Mouse (Mus musculus): ENCODE measurements around the gene Paxx. TPM values are rescaled to one million over a fixed set of nuclear protein-coding genes. Genes with fewer than 3 reads are reported as not detected.

The Paxx gene
- total and polyA plus RNA-seq, 3 experiments: 13.9 to 16.2 (median 15.1) TPM

- no peak for DNase-seq (ENCODE audit: extremely low read depth)
- H3K4me3 ChIP-seq (replicated peaks in 1 of 3; ENCODE audit: low read depth in 2 of 3, low read length in 2 of 3, poor library complexity in 1 of 3): no peak overlapping the region
- dilution Hi-C loops (cut with MboI; ENCODE audit: extremely low pct_ligation_motif_present, extremely low pct_unique_long_range_greater_than_20kb, low sequenced_read_pairs): no loop called here
- H3K36me3 ChIP-seq (replicated peaks in 1 of 2; ENCODE audit: control insufficient read depth in 1 of 2, insufficient read depth in 1 of 2, low read length in 1 of 2): peaks cover 15 to 61% of the 10 kb centered on the region in 2 experiments
- in situ Hi-C loops (cut with MboI; ENCODE audit: low pct_ligation_motif_present, low pct_unique_long_range_greater_than_20kb, low sequenced_read_pairs): loop anchor here (5.0 kb wide), 1 partner anchor 46 kb away; no protein-coding TSS in a partner anchor
- H3K4me1 ChIP-seq (ENCODE audit: control insufficient read depth in 1 of 2, insufficient read depth in 2 of 2): peaks cover 25 to 36% of the 10 kb centered on the region in 2 experiments
- H3K9ac ChIP-seq (ENCODE audit: insufficient read depth, low read depth): no peak overlapping the region
- H3K27ac ChIP-seq (ENCODE audit: insufficient read depth, low read depth): no peak overlapping the region
- no peaks in the 10 kb centered on the region for H3K9me3 ChIP-seq (replicated peaks; ENCODE audit: low read length)
- no peak for TF ChIP-seq SMC3 (IDR thresholded peaks at IDR 0.05; ENCODE audit: low read depth, low read length)
- TF ChIP-seq ZNF384 (IDR thresholded peaks at IDR 0.05; ENCODE audit: low read depth, low read length): no peak
- TF ChIP-seq ZMIZ1 (IDR thresholded peaks at IDR 0.05; ENCODE audit: low read depth, low read length): no peak
- TF ChIP-seq MXI1 (IDR thresholded peaks at IDR 0.05; ENCODE audit: low read depth, low read length): no peak
- TF ChIP-seq SIN3A (IDR thresholded peaks at IDR 0.05; ENCODE audit: low read length): no peak
- no peak for TF ChIP-seq JUND (conservative IDR thresholded peaks at IDR 0.05; ENCODE audit: low read depth, low read length)
- no peak for TF ChIP-seq MAFK (IDR thresholded peaks at IDR 0.05; ENCODE audit: insufficient replicate concordance, low read length)
- TF ChIP-seq ELF1 (IDR thresholded peaks at IDR 0.05; ENCODE audit: low read depth, low read length): no peak
- TF ChIP-seq HCFC1 (IDR thresholded peaks at IDR 0.05; ENCODE audit: low read depth, low read length): no peak
- TF ChIP-seq EP300 (IDR thresholded peaks at IDR 0.05; ENCODE audit: low read length): no peak
- TF ChIP-seq NRF1 (IDR thresholded peaks at IDR 0.05; ENCODE audit: low read depth, low read length): no peak
- no peak for TF ChIP-seq GABPA (IDR thresholded peaks at IDR 0.05; ENCODE audit: insufficient replicate concordance, low read depth, low read length)
- no peaks in the 10 kb centered on the region for H3K79me2 ChIP-seq (replicated peaks; ENCODE audit: control insufficient read depth, extremely low read depth, insufficient read depth, poor library complexity, severe bottlenecking)
- no peak overlapping the region for H3K4me2 ChIP-seq (ENCODE audit: insufficient read depth, low read depth, poor library complexity, severe bottlenecking)
- no peaks in the 10 kb centered on the region for H3K27me3 ChIP-seq (replicated peaks)
Observed at GRCm38 (mm10) chr2:25431308-25431855, 29.5 kb downstream of the Paxx start.

GRCm38 (mm10) chr2:25430395-25431233 is 30.3 kb downstream of the Paxx start:
- H3K36me3 ChIP-seq (replicated peaks in 1 of 2; ENCODE audit: control insufficient read depth in 1 of 2, insufficient read depth in 1 of 2, low read length in 1 of 2): peaks cover 12 to 53% of the 10 kb centered on the region in 2 experiments
- no peak for DNase-seq (ENCODE audit: extremely low read depth)
- no peaks in the 10 kb centered on the region for H3K9me3 ChIP-seq (replicated peaks; ENCODE audit: low read length)
- no peaks in the 10 kb centered on the region for H3K27me3 ChIP-seq (replicated peaks)
- no peaks in the 10 kb centered on the region for H3K79me2 ChIP-seq (replicated peaks; ENCODE audit: control insufficient read depth, extremely low read depth, insufficient read depth, poor library complexity, severe bottlenecking)
- H3K4me1 ChIP-seq (ENCODE audit: control insufficient read depth in 1 of 2, insufficient read depth in 2 of 2): peaks cover 27 to 44% of the 10 kb centered on the region in 2 experiments
- no peak overlapping the region for H3K27ac ChIP-seq (ENCODE audit: insufficient read depth, low read depth)
- no peak overlapping the region for H3K4me3 ChIP-seq (replicated peaks in 1 of 3; ENCODE audit: low read depth in 2 of 3, low read length in 2 of 3, poor library complexity in 1 of 3)
- H3K9ac ChIP-seq (ENCODE audit: insufficient read depth, low read depth): no peak overlapping the region
- H3K4me2 ChIP-seq (ENCODE audit: insufficient read depth, low read depth, poor library complexity, severe bottlenecking): no peak overlapping the region
- TF ChIP-seq MXI1 (IDR thresholded peaks at IDR 0.05; ENCODE audit: low read depth, low read length) (no peak), CHD1 (IDR thresholded peaks at IDR 0.05; ENCODE audit: low read depth, low read length) (no peak), TCF12 (IDR thresholded peaks at IDR 0.05; ENCODE audit: low read depth, low read length) (no peak), CHD2 (IDR thresholded peaks at IDR 0.05; ENCODE audit: low read length) (no peak), ZMIZ1 (IDR thresholded peaks at IDR 0.05; ENCODE audit: low read depth, low read length) (no peak), MEF2A (IDR thresholded peaks at IDR 0.05; ENCODE audit: borderline replicate concordance, low read depth, low read length) (no peak)
- in situ Hi-C loops (cut with MboI; ENCODE audit: low pct_ligation_motif_present, low pct_unique_long_range_greater_than_20kb, low sequenced_read_pairs) (loop anchor here (5.0 kb wide), 1 partner anchor 47 kb away; no protein-coding TSS in a partner anchor), dilution Hi-C loops (cut with MboI; ENCODE audit: extremely low pct_ligation_motif_present, extremely low pct_unique_long_range_greater_than_20kb, low sequenced_read_pairs) (no loop called here)

All from CH12.LX (cell line).